Mouse (Mus musculus) brain, adult 2 months (tissue): ENCODE measurements at regions not wholly inside any gene's neighbourhood (a gene's known extent, or its start where the extent isn't known, plus 50 kb on each side); places are given as distances from the start of the nearest gene placed in this dataset.

Experiments
- DNase-seq: peaks from one replicate; pipeline ENCODE4 v3.0.0; 2011; ENCODE audit warnings: low read depth, low spot score

- DNase-seq = no peak
Measured at GRCm38 (mm10) chr6:140368354-140369069, 55.3 kb upstream of the Plekha5 start.

GRCm38 (mm10) chr6:140367303-140367702 is 56.6 kb upstream of the Plekha5 start:
- DNase-seq = no peak

GRCm38 (mm10) chr6:140366791-140367190 is 57.1 kb upstream of the Plekha5 start:
- DNase-seq = no peak

GRCm38 (mm10) chr6:140360996-140361395 is 62.9 kb upstream of the Plekha5 start:
- peak; percentile 86 for DNase-seq

GRCm38 (mm10) chr6:140357901-140358300 is 66.0 kb upstream of the Plekha5 start:
- DNase-seq = no peak

- no peak for DNase-seq
Measured at GRCm38 (mm10) chr6:140357300-140357699, 66.6 kb upstream of the Plekha5 start.

GRCm38 (mm10) chr6:140354082-140354481 is 69.8 kb upstream of the Plekha5 start:
- peak; percentile 22 for DNase-seq

- no peak for DNase-seq
Measured at GRCm38 (mm10) chr6:140353610-140354009, 70.2 kb upstream of the Plekha5 start.

GRCm38 (mm10) chr6:140351365-140352095 is 72.3 kb upstream of the Plekha5 start:
- no peak for DNase-seq

GRCm38 (mm10) chr6:140348578-140348977 is 75.3 kb upstream of the Plekha5 start:
- DNase-seq = no peak

- no peak for DNase-seq
Measured at GRCm38 (mm10) chr6:140346929-140347328, 76.9 kb upstream of the Plekha5 start.

- no peak for DNase-seq
Measured at GRCm38 (mm10) chr6:140343638-140344037, 80.2 kb upstream of the Plekha5 start.

GRCm38 (mm10) chr6:140342881-140343280 is 81.0 kb upstream of the Plekha5 start:
- no peak for DNase-seq

- no peak for DNase-seq
Measured at GRCm38 (mm10) chr6:140339731-140340130, 84.1 kb upstream of the Plekha5 start.

- peak; percentile 31 for DNase-seq
Measured at GRCm38 (mm10) chr6:140337897-140338749, 85.7 kb upstream of the Plekha5 start.

GRCm38 (mm10) chr6:140337083-140337491 is 86.8 kb upstream of the Plekha5 start:
- DNase-seq = no peak

GRCm38 (mm10) chr6:140336414-140336941 is 87.4 kb upstream of the Plekha5 start:
- DNase-seq = peak; percentile 33

- peak; percentile 19 for DNase-seq
Measured at GRCm38 (mm10) chr6:140333397-140333796, 90.5 kb upstream of the Plekha5 start.

- DNase-seq = no peak
Measured at GRCm38 (mm10) chr6:140308641-140309040, 115.2 kb upstream of the Plekha5 start.

- DNase-seq = no peak
Measured at GRCm38 (mm10) chr6:140306811-140307558, 116.9 kb upstream of the Plekha5 start.

GRCm38 (mm10) chr6:140304105-140304504 is 119.7 kb upstream of the Plekha5 start:
- DNase-seq = no peak
